Mouse (Mus musculus): ENCODE data around the gene Raver2.
"Not testable (repeated sequence)": the region's sequence is repeated elsewhere in the genome, so short reads cannot be mapped to it uniquely, and the experiment has no call there.

Gene Raver2

DNA sequence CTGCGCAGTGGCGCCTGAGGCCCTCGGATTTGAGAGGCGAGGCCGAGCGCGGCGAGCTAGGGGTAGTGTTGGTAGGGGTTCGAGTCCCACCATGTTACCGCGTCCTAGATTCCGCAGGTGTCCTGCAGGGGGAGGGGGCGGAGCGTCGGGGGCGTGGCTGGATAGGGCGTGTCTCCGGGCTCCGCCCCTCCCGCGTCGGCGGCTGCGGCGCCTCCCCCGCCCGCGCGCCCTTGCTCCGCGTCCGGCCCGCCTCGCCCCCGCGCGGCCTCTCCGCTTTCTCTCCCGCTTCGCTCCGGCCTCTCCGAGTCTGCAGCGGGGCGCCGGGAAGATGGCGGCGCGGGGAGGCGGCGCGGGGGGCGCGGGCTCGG, at the start of gene Raver2:
Raver2 (plus strand) TSS at position 198 of the 368 bp plus-strand sequence.
- peak; percentile 55 for DNase-seq

DNA sequence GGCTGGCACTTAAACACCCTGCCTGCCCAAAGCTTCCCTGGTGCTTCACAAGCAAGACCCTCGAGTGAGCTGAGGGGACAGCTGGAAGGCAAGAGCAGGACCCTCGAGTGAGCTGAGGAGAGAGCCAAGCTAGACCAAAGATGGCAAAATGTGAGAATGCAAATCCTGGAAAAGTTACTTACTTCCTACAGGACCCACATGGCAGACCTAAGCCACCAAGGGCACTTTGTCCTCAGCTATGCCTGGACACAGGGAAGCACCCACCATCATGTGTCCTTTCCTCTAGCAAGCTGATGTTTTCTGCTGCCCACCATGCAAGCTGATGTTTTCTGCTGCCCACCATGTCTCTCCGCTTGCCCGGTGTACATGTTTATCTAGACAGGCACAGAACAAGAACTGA, 48.2 kb upstream of the Raver2 start, which contains the start of gene Gm10577:
Gm10577 (minus strand) TSS at position 101 of the 400 bp plus-strand sequence.
- DNase-seq, result no peak

DNA sequence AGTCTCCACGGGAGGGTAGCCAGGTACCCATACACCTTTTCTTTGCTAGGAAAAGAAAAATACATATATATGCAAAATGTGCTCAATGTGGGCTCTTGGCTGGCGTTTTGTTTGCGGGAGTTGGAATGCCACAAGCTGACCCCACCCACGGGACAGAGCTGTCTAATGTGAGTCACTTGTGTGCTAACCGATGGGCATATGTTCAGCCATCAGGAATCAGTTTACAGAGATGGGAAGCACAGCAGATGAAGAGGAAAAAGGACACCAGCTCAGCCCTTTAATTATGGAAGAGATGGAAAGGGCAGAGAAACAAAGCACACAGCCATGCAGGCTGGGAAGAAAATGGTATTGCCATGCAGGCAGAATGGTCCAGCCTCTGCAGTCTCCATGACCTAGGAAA, 42.2 kb upstream of the Raver2 start:
- no peak for DNase-seq

DNA sequence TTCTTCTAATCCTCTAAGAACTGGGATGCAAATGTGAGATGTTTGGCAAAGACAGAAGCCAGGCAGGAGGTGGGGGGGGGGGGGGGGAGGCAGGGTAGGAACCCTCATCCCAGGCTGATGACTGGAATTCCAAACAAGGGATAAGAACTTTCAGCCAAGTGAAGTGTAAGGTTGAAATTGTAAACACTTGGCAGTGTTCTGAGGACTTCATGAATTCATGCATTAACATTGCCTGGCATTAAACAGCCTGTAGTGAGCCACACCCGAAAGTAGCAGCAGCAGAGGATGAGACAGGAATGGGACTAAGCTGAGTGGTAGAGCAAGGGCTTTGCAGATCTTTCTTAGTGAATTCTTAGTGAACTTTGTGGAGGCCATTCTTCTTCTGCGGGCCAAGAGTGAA, 41.8 kb upstream of the Raver2 start:
- no peak for DNase-seq

DNA sequence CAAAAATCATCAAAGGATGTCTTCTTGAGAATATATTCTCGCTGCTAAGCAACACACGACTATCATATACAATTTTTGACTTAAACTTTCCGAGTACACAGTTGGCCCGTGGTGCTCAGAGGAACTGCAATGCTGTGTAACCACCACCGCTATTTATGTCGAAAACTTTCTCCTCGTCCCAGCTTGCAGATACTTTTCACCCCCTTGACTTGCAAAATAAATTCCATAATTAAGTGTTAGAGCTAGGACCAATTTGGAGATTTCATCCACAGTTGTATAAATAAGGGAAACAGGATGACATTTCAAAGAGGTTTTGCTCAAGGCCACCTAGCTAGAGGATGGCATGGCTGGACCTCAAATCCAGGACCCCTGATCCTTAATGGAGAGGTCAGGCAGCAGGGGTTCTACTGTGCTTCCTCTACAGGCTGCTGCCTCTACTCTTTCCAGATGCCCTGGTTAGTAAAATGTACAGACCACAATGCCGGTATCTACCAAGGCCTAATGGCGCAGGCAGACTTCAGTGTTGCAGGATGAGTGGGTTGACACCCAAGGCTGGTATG, 40.9 kb upstream of the Raver2 start:
- DNase-seq, result no peak

DNA sequence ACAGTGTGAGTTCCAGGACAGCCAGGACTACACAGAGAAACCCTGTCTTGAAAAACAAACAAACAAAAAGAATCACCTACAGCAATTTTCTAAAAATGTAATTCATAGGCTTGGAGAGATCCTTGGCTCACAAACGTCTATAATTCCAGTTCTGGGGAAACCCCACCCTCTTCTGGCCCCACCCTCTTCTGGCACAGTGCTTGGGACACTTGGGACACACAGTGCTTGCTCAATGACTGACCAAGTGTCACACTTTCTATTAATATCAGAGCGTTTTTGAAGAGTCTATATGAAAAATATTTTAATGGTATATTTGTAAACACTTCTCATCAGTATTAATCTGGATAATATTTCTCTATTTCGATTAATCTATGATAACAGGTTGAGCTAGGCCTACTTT, 35.7 kb upstream of the Raver2 start:
- DNase-seq, result no peak

DNA sequence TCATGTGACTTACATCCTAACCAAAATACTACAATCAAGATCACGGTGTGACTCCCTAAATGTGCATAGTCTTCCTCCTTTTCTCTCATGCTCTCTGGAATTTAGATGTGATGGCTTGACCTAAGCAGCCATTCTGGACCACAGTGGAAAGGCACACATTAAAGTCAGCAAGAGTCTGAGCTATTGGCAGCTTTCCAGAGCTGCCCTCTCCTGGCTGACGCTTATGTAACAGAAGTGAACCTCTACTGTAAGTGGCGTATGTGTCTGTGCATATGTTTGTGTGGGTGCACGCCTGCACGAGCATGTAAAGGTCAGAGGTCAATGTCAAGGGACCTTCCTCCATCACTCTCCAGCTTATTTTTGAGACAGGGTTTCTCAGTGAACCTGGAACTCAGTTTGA, 33.7 kb upstream of the Raver2 start:
- no peak for DNase-seq

DNA sequence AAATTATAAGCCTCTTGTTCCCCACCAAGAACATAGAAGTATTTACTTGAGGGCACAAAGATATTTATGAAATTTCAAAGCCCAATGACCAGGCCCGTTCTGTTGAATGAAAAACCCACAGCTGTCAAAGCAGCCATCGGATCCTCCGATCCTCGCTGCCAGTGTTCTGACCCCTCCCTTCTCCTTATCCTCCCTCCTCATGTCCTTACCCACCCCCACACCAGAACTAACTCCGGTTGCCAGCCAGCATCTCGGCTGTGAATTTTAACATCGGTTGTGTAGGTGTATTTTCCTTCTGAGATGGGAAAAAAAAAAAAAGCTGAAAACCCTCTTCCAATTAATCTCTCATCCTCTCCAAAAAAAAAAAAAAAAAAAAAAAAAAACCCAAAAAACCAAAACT, 31.6 kb upstream of the Raver2 start:
- DNase-seq, result no peak

DNA sequence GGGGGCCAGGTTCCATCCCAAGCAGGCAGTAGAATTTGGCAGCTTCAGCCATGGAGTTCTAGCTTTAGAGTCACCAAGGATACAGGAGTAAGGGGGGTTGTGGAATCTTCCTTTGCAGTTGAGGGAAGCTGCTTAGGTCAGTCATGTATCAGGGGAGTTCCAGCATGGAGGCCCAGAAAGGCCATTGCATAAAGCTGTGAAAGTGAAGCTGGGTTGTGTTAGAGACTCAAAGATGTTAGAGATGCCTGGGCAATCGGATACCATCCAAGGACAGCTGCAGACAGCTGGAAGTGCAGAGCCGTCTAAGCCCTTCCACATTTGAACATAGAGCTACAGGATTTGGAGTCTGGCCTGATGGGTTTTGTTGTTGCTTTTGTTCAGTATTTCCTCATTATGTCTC, 25.1 kb upstream of the Raver2 start:
- DNase-seq, result no peak

DNA sequence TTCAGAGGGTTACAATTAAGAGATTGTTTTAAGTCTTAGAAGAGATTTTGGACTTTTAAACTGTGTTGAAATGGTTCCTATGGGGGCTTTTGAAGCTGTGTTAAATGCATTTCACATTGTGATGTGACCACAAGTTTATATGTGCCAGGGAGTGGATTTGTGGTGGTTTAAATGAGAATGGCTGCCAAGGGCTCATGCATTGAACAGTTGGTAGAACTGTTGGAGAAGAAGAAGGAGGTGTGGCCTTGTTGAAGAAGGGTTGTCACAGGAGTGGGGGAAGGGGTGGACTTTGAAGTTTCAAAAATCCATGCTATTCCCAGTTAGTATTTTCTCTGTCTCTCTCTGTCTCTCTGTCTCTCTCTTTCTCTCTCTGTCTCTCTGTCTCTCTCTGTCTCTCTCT, 24.6 kb upstream of the Raver2 start:
- no peak for DNase-seq

DNA sequence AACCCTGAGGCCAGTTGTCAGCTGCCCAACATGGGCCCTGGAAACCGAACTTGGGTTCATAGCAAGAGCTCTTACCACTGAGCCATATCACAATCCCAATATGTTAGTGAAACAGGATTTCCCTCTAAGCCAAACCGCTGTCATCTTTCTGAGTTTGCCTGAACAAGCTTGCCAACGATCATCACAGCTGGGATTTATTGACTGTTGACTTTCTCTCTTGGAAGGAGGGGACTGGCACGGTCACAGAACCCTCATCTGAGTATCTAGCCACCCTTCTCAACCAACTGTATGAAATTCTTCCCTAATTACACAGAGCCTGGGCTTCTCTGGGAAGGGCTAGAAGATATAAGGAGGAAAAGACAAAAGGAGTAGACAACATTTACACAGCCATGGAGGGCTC, 22.2 kb upstream of the Raver2 start:
- no peak for DNase-seq

DNA sequence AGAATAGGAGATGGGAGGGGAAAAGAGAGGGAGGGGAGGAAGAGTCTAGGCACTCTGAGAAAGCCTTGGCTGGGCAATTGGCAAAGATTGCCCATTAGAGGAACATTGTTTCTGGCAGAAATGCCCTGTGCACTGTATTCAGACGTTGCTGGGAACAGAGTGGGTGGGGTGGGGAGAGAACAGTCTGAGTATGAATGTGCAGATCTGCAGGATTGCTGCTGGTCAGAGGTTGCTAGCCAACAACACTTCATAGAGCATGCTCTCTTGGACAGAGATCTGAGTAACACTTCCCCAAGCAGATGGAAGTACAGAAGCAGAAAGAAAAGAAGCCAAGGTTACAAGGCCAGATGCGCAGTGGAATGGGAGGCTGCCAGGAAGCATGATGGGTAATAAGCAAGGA, 6.6 kb upstream of the Raver2 start:
- no peak for DNase-seq

DNA sequence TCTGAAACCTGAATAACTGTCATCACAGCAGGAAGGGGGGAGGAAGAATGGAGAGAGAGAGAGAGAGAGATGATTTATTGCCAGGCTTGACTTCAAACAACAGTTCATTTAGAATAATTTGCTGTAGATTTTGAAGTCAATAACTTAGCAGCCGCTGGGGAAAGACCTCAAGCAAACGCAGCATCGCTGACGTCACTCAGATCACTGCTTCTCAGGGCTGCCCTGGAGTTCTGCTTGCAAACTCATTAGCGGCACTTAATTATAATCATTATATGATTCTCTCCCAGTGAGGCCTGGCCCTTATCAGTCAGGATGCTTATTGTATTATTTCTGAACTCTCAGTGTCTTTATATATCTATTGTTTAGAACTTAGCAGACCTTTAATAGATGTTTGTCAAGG, 2.4 kb upstream of the Raver2 start:
- no peak for DNase-seq

DNA sequence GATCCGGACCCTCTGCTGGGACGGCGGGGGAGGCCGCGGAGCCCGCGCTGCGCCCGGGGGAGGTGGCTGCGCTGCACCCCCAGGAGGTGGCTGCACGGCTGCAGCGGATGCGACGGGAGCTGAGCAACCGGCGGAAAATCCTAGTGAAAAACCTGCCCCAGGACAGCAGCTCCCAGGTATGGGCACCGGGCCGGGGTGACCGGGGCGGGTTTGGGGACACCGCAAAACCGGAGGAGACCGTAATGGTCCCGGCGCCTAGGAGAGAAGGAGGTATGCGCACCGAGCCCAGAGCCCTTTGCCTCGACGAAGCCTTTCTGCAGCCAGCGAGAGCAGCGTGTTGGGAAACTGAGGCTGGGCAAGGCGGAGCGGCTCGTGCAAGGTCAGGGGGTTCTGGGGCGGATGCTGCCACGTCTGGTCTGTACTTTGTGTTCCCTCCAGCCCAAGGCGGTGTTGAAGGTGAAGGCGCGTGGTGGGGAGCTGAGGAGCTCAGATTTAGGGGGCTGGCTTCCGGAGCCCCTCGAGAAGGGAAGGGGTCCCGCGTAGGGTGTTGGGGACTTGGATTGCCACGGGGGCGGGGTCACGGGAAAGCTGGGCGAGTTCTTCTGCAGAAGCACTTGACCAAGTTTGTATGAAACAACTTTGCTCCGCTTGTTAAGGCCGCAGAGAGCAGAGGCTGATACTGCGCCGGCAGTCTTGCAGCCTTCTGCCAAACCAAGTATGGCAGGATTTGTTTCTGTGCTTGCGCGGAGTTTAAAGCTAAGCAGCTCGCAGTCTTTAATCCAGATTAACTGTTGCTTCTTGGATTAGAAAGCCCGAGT, 580 bp downstream of the Raver2 start:
- peak; percentile 10 for DNase-seq

DNA sequence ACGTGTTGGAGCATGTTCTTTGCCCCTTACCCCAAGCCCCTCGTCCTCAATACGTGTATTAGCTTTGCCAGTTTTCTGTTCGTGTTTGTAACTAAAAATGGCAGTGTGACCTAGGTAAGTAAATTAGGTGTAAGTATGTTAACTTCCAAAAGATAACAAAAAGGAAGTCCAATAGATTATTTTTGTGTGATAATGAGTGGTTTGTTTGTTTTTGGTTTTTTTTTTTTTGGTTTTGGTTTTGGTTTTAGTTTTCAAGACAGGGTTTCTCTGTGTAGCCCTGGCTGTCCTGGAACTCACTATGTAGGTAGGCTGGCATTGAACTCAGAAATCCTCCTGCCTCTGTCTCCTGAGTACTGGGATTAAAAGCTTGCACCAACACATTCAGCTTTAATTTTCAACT, 2.8 kb downstream of the Raver2 start:
- DNase-seq, result no peak

DNA sequence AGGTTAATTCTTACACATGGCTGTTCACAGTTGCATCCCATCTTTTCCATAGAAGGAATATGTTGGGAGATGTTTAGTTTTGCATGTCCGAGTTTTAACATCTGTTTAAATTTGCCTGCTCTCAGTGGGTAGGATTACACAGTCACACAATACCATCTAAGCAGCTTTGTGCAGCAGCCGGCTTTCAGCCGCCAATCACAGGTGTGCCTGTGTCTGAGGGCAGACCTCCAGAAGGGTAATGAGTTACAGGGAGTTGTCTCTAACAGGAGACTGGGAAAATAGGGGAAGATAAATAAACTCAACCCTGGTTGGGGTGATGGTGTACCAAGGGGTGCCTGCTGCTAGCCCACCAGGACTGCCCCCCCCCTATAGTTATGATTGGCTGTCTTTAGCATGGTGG, 7.6 kb downstream of the Raver2 start:
- no peak for DNase-seq

DNA sequence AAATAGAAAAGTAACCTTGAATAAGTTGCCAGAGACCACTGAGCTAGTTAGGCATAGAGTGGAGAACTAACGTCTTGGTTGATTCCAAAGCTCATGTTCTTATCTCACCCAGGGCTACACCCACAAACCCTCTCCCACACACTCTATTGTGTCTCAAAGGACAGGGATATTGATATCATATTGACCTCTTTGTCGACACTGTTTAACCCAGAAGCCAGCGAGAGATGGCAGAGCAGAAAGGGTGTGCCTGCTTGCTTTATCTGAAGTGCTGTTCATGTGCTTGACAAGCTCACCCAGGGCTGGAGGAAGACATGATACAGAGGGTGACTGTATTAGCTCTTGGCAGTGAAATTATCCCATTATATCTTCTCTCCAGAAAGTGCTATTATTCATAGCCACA, 11.2 kb downstream of the Raver2 start:
- no peak for DNase-seq

DNA sequence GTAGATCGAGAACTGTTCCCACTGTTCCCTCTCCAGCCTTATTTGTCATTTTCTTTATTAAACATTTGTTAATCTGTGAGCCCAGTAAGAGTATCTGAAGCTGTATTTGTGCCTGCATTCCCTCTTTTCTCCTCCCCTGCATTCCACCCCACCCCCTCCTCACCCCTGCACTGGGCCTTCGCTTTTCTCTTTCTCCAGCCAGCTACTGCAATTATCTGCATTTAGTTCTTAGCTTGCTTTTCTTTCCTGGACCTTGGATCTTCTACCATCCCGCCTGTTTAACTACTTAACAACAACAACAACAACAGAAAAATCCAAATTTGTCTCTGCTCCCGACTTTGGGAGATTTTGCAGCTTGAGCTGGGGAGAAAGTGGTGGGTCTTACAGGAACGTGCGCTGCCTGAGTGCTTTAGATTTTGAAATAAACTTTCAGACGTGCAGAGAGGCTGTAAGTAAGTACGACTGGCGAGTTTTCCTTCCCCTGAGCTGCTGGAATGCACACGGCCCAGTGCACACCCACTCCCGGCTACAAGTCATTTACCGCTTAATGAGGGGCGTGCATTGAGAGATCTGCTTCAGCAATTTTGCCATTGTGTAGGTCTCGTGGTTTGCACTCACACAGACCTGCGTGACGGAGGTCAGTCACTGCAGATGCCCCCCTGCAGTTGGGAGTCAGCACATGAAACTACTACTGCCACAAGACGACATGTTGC, 13.5 kb downstream of the Raver2 start:
- DNase-seq, result no peak

DNA sequence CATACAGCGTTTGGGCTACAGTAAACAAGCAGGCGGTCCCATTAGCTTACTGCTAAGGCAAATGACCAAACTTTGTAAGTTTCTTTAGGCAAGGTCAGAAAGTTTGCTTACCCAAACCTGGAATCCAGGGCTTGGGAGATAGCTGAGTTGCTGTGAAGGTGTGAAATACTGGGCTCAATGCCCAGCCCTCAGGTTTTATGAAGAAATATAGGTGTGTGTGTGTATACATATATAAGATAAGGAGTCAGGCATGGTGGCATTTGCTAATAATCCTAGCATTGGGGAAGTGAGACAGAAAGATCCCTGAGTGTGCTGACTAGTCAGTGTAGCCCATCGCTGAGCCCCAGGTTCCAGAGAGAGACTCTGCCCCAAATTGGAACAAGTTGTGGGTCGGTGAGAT, 16.1 kb downstream of the Raver2 start:
- DNase-seq, result no peak

DNA sequence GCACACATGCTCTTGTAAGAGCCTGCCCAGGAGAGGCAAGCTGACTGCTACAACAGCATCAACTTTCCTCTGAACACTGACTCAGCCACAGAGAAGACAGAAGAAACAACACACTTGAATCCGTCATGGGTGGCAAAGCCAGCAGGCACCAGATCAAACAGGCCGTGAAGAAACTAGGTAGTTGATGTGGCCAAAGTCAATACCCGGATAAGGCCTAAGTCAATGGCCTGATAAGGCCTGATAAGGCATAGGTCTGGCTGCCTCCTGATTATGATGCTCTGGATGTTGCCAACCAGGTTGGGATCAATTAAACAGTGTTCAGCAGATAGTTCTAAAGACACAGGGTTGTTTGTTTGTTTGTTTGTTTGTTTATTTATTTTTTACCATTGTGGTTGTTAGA, 17.3 kb downstream of the Raver2 start:
- no peak for DNase-seq

DNA sequence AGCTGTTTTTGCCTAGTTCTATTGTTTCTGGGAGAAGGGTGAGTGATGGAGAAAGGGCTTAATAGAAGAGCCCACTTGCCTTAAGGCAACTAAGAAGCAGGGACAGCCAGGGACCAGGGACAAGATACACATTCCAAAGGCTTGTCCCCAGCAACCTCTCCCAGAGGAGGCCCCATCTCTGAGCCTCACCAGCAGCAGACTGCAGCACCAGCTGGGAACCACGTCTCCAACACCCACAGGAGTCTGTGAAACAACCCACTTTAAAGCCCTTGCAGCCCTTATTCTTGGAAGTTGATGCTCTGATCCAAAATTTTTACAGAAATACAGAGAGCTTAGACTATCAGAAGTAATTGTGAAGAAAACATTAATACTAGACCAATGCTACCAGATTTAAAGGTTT, 18.9 kb downstream of the Raver2 start:
- no peak for DNase-seq

DNA sequence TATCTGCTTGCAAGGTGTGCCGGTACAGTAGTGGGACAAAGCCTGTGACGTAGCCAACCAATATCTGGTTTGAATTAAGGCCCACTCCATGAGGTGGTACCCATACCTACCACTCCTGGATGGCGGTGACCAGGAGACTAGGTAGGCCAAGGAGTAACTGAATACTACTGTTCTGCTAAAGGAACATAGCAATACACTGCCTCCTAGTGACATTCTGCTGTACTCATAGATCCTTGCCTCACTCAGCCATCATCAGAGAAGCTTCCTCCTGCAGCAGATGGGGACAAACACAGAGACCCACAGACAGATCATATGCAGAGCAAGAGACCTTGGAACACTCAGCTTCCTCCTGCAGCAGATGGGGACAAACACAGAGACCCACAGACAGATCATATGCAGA, 21.8 kb downstream of the Raver2 start:
- DNase-seq, result not testable (repeated sequence)

DNA sequence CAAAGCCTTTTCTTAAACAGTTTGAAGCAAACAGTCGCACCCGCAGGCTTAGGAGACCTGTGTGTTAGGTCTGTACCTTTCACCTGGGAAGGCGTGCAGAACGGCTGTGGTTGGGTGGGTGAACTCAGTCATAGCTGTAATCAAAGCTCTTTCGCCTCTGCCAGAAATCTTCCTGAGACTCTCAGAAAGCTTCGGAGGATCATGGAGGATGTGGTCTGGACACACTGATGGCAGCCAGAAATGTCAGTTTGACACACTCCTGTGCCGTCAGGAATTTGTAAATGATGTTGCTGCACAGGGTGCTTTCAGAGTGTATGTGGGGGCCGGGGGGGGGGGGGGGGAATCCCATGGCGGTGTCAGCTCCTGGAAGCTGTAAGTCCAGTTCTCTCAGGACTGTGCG, 24.5 kb downstream of the Raver2 start:
- no peak for DNase-seq

DNA sequence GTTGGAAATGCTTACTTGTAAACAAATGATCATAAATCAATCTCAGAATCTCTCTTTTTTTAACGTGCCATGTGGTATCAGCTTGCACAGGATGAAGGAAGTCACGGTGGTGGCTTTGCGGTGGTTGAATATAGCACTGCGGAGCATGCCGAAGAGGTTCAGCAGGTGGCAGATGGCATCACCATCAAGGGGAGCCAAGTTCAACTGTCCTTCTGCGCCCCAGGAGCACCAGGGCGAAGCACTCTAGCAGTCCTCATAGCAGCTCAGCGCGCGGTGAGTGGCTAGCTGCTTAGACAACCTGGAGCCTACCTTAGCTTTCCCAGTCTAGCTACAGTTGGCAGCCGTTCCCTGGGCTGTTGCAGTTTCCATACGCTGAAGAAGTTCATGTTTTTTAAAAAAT, 38.3 kb downstream of the Raver2 start:
- DNase-seq, result no peak

All from liver (tissue).